Mouse (Mus musculus): ENCODE data around the gene Atf7ip2. TPM values are rescaled to one million over a fixed set of nuclear protein-coding genes. Genes with fewer than 3 reads are reported as not detected.
"Not testable (repeated sequence)": the region's sequence is repeated elsewhere in the genome, so short reads cannot be mapped to it uniquely, and the experiment has no call there.

The Atf7ip2 gene
- under 1 TPM; 0.27 to 0.31 TPM for total RNA-seq (2021)
- long read RNA-seq, partial matches to known transcripts: 0 of 1 reads
- long read RNA-seq, other reads (novel, unspliced or antisense): 1 of 1 reads

DNA sequence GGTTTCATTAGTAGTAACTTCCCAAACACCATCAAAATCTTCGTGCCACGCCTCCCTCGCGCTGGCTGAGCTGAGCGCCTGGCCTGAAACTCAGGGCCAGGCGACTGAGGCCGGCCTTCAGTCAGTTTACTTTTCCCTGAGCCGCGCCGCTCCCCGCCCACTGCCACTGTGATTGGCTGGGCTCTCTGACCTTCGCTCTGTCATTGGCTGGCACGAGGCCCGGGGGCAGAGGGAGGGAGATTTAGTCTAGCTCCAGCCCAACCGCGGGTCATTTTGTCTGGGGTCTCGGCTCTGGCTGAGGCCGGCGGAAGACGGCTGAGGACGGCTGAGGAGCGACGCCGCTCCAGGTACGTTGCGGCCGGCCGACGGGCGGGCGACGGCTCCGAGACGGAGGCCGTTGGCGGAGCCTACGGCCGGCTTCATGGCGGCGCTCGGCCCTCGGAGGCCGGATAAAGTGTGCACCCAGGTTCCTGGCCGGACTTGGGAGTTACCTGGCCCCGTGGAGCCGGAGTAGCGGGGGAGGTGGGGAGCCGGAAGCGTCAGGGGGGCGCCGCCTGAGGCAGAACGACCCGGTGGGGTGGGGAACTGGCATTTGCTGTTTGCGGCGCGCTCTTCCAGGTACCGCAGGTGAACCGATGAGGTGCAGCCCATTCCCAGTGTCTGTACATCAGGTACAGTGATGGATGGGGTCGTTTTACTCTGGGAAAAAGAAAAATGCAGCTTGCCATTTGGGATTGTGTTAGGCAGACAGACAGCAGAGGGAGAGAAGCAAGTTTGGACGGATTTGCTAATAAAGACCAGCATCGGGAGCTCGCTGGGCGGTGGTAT, at the start of gene Atf7ip2:
TSS of gene Atf7ip2 (plus strand) at position 34 of the 828 bp plus-strand sequence.
- peak; percentile 81 to 88 for DNase-seq (ENCODE audit: low spot score in 2 of 2)

GRCm38 (mm10) chr16:10143166-10143565, 49.3 kb upstream of the Atf7ip2 start:
- DNase-seq (ENCODE audit: low spot score in 2 of 2): no peak

DNA sequence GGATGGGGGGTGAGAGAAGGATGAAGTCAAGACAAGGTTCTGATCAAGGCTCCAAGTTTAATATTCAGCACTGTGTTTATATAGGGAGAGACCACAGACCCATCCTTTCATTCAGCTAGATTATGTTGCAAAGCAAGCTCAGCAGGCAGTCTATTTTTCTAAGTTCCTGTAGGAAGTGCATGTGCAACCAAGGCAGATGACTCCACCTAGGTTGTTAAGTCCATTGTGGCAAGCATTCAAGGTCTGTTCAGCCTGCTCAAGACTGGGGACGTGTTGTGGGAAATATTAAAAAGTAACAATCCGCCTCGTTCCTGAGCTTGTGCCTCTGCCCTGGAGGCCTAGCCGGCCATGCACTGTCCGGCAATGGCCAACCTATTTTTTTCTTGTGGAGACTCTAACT, 45.1 kb upstream of the Atf7ip2 start:
- no peak for DNase-seq (ENCODE audit: low spot score in 2 of 2)

DNA sequence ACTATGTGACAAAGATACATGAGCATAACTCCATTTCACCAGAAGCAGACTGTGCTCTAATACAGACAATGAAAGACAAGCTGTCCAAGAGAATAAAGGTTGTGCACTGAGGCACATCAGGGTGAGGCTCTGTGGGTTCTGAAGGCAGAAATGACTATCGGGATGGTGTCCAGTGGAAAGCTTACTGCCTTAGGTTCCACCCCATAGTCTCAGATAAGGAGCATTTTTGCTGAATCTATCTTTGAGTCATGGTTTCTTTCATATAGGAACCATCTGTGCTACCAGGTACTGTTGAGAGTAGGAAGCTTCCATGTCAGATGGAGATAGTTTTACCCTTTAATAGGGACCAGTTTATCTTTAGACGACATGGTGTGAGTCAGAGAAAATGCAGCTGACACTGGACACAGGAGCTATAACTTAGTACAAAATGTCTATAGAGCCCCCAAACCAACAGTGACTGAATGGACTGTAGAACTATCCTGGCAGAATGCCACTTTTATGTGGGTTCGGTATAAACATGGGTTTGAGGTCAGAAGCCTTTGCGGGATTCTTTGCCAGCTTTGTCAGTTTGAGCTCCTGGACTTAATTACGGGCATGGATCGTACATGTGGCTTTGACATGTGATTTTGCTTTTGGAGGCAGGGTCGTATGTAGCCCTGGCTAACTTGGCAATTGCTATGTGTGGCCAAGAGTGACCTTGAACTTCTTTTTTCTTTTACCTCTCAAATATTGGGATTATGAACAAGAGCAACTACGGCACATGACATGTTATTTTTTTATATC, 23.2 kb upstream of the Atf7ip2 start:
- DNase-seq (ENCODE audit: low spot score in 2 of 2): no peak

DNA sequence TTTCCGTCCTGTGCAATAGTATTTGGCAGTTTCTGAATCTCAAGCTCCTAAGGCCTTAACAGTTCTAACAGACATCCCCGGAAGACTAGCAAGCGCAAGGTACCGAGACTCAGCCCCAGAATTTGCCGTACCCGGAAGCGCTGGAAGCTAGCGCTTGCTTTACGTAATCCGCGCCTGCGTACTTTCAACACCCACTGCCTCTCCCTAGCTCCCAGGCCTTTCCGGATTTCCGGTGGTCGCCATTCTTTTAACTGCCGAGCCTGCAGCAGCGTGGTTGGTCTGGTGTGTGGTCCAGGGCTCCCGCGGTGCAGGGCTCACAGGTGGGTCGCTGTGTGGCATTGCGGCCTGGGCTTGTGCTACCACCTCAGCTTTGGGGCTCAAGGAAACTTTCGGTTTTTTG, 22.5 kb upstream of the Atf7ip2 start, which contains the start of gene Rpl39l:
TSS of gene Rpl39l (plus strand) at position 222 of the 400 bp plus-strand sequence.
- DNase-seq (ENCODE audit: low spot score in 2 of 2): no peak

- DNase-seq (ENCODE audit: low spot score in 2 of 2): no peak
These were observed 21.2 kb upstream of the Atf7ip2 start for GRCm38 (mm10) chr16:10171276-10171675.

GRCm38 (mm10) chr16:10172179-10172820, 20.2 kb upstream of the Atf7ip2 start:
- DNase-seq (ENCODE audit: low spot score in 2 of 2): no peak

GRCm38 (mm10) chr16:10187461-10187860, 5.1 kb upstream of the Atf7ip2 start:
- not testable (repeated sequence) for DNase-seq (ENCODE audit: low spot score in 2 of 2)

GRCm38 (mm10) chr16:10208777-10209176, 16.3 kb downstream of the Atf7ip2 start:
- DNase-seq (ENCODE audit: low spot score in 2 of 2): no peak

DNA sequence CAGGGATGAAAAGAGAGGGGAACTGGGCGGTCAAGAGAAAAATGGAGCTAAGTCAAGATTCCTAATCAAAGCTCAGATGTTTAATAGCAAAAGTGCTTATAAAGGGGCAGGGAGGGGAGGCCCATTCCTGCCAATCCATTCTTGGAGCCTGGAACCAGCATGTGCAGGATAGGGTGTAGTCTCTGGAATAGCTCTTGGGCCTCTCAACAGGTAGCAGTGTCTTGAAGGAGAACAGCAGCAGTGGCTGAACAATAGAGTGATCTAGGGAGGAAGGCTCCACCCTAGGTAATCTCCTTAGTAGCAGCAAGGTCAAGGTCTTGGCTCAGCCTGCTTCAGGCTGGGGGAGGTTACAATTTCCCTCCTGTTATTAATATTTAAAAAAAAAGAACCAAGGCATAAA, 23.9 kb downstream of the Atf7ip2 start:
- DNase-seq (ENCODE audit: low spot score in 2 of 2): not testable (repeated sequence)

DNA sequence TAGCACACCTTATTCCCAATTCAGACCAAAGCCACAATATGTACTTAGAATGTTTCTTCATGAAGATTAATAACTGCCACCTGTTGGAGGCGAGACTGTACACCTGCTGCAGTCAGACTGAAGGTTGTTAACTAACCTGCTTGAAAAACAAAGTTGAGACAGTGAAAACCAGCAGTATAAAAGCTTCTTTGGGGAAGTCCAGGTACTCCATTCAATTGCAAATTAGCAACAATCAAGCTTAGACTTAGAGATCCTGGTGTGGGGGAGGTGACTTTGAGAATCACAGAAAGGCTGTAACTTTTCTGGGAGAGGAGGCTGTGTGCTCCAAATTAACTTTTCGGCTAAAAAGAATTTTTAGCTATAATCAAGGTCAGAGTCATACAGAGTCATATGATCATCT, 24.5 kb downstream of the Atf7ip2 start:
- DNase-seq (ENCODE audit: low spot score in 2 of 2): not testable (repeated sequence)

- DNase-seq (ENCODE audit: low spot score in 2 of 2): no peak
These were observed 34.8 kb downstream of the Atf7ip2 start for GRCm38 (mm10) chr16:10227361-10227760.

GRCm38 (mm10) chr16:10236601-10237000, 44.1 kb downstream of the Atf7ip2 start:
- DNase-seq (ENCODE audit: low spot score in 2 of 2): no peak

- DNase-seq (ENCODE audit: low spot score in 2 of 2): no peak
These were observed 61.5 kb downstream of the Atf7ip2 start for GRCm38 (mm10) chr16:10253993-10254392.

DNA sequence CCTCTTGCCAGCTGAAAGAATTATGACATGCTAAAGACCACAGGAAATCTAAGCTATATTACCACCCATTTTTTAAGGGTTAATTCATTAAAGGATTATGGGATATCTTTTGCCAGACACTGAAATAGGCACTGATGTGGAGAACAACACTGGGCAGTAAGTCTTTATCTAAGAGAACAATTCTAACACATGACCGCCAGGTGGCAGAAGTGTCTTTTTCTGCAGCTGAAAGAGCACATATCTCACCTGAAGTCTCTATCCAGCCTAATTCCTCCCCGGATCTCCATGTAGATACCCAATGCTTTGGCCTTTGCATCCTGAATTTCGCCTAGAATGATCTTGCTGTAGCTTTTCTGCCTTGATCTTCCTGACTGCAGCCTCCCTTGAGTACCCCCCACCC, 79.7 kb downstream of the Atf7ip2 start:
- peak; percentile 67 to 74 for DNase-seq (ENCODE audit: low spot score in 2 of 2)

GRCm38 (mm10) chr16:10274465-10274864, 82.0 kb downstream of the Atf7ip2 start:
- no peak for DNase-seq (ENCODE audit: low spot score in 2 of 2)

DNA sequence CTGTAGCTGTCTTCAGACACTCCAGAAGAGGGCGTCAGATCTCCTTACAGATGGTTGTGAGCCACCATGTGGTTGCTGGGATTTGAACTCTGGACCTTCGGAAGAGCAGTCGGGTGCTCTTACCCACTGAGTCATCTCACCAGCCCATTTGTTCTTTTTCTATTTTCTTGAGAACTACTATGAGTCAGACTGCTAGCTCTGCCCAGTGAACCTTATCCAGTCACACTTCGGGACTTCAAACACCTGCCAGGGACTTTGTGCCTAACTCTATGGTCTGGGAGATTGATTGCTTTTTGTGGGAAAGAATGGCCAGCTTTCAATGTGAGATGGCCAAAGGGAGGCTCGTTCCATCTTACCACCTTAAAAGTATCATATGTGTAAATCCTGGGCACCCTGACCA, 84.3 kb downstream of the Atf7ip2 start:
- DNase-seq (ENCODE audit: low spot score in 2 of 2): not testable (repeated sequence)

DNA sequence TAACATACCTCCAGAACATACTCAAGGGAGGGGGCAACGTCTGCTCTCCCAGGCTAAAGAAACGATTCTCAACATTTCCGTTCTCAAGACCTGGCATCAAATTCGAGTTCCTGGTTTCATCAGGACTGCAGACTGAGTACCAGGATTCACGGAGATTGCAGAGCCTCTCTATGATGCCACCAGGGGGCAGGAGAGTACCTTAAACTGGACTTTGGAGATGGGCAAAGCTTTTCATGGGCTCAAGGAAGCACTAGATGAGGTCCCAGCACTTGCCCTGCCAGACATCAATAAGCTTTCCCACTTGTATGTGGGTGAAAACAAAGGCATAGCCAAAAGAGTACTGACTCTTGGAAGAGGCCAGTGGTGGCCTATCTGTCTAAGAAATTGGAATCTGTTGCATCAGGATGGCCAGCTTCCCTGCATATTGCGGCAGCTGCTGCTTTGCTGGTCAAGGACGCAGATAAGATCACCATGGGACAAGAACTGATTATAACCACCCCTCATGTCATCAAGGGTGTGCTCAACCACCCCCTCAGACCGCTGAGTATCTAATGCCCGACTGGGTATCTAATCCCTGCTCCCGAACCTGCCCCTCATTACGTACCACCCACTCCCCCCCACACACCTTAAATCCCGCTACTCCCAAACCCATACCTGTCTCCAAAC, 87.9 kb downstream of the Atf7ip2 start:
- DNase-seq (ENCODE audit: low spot score in 2 of 2): peak; percentile 86 to 91

DNA sequence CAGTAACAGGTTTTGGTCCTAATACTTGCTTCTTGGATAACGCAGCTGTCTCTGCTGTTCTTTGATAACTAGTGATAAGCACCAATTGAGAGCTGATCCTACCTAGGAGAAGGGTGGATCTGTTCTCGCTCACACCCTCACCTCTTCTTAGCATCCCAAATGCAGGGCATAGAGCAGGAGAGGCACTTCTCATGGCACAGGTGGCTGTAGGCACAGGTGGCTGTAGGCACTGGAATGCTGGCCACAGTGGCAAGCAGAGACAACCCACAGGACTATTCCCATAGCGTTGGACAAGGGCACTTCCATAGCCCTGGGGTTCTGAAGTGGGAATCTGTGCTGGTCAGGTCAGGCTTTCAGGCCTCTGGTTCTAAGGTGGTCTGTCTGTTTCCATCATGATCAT, 89.4 kb downstream of the Atf7ip2 start:
- no peak for DNase-seq (ENCODE audit: low spot score in 2 of 2)

GRCm38 (mm10) chr16:10286513-10287268, 94.2 kb downstream of the Atf7ip2 start:
- no peak for DNase-seq (ENCODE audit: low spot score in 2 of 2)

Data from layer of hippocampus, postnatal 10 days (tissue).